Mouse (Mus musculus) layer of hippocampus, adult 9-11 months (tissue): ENCODE results near the gene Agmat.

Experiments
- DNase-seq: peaks from one replicate; pipeline ENCODE4 v3.0.0; 2022

Agmat gene

DNA sequence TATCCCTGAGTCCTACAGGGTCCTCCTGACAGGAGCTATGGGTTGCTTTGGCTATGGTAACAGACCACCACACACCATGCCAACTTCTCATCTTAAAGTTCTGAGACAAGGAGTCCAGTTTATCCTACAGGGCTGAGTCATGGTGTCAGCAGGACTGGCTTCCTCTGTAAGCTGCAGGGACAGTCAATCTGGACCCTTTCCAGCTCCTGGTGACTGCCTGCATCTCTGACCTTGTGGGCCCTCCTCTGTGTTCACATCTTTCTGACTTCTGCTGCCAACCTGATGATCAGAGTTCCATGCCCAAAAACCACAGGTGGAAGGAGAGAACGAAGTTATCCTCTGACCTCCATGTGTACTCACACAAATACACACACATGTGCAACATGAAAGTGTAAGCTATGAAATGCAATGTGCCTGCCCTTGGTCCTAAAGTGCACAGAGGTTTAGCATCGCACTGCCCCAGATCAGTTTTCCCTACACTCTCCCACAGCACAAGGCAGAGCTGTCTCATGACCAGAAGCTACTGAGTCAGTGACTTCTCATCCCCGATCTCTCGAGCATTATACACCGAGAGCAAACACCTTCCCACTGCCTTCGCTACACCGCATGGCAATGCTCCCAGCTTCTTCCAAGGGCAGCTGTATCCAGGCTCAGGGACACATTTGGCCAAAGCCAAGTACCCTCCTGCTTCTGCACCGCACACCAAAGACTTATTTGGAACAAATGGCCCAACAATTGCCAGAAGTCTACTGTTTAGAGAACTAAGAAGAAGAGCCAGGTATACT, 34.9 kb downstream of the Agmat start:
- DNase-seq: no peak

DNA sequence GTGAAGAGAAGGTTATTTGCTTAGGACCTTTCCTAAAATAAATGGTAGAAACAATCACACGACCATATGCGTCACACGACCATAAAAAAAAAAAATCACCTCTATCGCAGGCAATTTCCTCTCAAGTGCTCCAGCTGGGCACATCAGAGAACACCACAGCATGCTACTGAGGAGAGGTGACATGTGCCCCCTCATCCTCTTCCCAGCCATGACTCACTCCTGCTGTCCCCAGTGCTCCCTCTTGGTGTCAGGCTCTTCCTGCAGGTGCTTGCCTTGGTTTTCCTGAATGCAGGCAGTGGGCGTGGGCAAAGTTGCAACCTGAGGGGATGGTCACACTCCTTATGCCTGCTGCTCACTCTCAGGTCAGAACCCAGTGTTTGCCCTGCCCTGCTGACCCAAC, 38.4 kb downstream of the Agmat start:
- DNase-seq: no peak

DNA sequence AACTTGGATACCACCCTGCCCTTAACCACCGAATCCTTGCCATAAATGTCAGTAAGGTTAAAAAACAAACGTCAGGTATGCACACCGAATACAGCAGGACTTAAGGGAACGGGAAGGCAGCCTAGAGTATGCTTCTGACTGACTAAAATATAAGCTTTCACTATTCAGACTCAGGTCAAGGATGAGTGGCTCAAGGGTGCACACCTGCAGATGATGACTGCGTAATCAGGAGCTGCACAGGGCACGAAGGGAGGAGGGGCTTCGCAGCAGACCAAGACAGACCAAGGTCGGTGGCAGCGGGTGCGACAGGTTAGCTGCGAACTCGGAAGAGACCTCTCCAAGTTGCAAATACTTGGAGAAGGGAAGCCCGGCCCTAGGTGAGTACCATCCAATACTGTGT, 39.7 kb downstream of the Agmat start:
- no peak for DNase-seq

DNA sequence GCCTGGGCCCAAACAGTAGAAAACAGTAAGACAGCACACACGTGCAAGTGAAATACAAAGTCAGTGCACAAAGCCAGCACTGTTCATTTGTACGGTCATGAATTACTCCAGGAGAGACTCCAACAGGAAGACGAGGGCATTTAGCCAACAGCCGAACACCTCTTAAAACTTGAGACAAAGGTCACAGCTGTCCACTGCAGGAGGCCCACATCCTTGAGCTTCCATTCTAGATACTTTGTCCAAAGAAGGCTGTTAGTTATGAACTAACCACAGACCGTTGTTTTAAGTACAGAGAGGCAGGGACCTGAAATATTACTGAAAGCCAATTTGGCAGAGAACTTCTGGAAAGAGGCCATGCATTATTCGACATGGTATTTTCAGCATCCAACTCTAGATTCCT, 40.6 kb downstream of the Agmat start:
- DNase-seq: no peak

DNA sequence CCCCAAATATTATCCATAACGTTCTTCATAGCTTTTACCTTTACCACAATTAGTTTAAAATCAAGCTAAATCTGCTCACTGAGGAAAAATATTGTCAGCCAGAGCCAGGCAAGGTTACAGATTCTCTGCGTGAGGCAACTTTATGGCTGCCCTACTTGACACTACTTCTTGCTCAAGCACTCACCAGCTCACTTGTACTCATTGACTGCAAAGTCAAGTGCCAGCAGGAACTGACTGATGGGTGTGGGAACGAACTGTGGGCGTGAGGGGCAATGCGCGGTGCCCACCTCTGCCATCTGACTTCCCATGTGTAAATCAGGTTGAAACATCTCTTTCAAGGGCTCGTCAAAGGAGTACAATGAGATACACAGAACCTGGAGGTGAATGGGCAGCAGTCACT, 41.0 kb downstream of the Agmat start:
- no peak for DNase-seq

DNA sequence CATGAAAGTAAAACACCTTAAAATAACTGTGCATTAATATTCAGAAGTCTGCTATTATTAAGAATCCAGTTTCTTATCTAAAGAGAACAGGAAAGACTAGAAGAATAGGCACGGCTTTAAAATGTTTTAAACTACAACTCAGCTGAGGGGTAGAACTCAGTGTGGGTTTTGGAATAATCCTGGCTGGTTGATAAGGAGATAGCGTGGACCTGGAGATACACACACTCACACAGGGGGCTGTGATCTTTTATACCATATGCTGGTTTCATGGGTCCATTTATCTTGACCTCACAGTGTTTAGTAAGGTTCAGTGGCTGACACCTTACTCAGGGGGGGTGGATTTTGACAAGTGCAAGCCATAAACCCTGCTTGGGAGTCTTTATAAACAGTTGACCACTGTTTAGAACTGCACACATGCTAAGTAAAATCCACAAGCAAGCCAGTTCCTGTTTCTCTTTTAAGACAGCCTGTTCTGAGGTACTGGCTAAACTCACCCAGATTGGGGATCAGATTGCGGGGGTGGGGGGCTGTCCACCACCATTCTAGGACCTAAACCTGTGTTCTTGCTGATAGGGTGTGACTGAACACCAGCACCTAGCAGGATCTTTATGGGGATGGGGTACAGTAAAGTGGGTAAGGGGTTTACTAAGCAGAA, 43.2 kb downstream of the Agmat start:
- no peak for DNase-seq

DNA sequence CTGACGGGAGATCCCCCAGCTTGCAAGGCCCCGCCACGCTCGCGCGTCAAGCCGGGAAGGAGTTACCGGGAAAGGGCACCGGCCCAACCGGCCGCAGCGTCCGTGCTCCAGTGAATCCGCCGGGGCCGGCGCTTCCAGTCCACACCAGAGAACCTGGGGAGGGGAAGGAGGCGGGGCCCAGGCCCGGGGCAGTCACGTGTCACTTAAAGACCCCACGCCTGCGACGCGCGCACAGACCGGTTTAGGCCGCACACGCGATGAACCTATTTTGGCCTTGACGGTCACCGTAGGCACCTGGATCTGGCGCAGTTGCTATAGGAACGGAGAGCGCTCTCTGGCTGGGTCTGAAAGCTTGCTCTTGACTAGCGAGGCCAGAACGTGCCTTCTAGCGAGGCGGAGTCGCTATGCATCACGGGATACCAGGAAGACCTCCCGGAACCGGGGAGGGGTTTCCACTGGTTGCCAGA, 44.1 kb downstream of the Agmat start, which contains the start of gene Dnajc16:
Gene Dnajc16, minus strand, starts transcription at position 408 of the 467 bp plus-strand sequence.
- peak; percentile 99 for DNase-seq

DNA sequence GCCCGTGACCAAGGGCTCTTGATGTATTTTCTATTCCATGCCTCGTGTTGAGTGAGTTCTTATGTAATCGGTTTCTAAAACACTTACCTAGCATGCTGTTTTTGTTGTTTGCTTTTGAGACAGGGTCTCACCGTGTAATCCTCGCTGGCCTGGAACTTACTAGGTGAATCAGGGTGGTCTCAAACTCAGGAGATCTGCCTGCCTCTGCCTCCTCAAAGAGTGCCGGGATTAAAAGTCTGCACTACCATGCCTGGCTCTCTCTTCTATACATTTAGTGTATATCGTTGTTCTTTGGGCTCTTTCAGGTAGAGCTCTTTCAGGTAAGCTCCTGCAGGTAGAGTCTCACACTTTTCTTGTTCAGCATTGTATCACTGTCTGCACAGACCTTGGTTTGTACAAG, 45.0 kb downstream of the Agmat start:
- DNase-seq: no peak

DNA sequence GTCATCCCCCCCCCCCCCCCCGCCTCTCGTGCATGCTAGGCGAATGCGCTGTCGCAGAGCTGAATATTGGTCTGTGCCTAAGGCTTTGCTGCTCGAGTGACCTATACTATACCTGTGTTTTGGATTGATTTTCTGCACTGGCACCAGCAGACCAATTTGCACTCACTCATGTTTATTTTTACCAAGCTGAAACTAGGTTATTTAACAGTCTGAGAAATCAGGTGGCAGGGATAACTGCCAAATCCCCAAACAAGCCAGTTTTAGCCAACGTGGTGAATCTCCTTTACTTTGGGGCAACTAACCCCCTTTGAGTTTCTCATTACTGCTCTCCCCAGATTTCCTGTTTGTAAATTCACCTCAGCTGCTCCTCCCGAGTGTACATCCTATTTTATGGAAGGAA, 45.5 kb downstream of the Agmat start:
- no peak for DNase-seq

DNA sequence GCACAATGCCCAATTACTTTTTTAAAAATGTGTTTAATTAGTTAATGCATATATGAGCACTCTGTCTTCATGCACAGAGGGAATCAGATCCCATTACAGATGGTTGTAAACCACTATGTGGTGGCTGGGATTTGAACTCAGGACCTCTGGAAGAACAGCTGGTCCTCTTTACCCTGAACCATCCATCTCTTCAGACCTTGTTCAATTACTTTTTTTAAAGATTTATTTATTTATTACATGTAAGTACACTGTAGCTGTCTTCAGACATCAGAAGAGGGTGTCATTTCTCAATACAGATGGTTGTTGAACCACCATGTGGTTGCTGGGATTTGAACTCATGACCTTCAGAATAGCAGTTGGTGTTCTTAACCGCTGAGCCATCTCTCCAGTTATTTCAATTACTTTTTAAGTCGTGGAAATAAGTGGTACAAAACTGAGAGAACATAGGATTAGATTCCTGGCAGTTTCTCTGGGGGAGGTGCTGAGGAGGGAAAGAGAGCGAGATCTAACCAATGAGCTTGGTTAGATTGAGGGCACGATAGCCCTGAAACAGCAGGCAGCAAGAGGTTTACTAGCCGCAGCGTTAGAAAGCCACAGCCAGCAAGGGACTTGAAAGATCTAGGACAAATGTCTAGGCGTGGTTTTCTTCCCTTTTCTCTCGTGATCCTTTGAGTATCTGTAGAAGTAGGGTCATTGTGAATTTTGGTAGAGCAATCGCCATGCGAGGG, 46.2 kb downstream of the Agmat start:
- DNase-seq: no peak

DNA sequence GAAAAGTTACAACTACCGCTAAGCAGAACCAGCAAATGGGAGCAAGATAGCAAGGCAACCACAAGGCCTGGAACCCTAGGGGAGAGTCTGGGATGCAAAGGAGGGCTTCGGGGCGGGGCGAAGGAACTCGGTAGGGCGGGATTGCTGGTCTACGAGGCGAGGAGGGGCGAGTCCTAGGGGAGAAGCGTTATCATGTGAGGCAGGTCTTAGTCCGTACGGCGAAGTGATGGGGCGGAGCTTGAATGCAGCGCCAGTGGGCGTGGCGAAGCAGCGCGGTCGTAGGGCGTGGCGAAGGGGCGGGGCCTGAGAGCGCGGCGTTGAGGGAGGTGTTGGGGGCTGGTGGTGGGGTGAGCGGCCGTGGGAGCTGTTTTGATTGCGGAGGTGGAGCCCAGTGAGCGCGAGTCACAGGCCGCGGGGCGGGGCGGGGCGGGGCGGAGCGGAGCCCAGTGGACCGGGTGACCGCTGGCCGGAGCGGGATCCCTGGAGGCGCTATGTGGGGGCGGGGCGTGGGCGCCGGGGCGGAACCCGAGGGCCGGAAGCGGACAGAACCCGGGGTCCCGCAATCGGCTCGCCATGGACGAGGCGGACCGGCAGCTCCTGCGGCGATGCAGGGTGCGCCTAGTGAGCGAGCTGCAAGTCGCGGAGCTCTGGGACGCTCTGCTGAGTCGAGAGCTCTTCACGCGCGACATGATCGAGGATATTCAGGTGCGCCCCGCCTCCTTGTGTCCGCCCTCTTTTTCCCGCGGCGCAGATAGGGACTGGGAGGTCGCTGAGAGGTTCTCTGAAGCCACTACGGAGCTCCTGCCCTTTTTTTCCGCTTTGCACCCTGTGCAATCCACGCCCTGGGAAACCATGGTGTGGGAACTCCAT, 47.0 kb downstream of the Agmat start, which contains the start of gene Casp9:
Gene Casp9, plus strand, starts transcription at position 331 of the 870 bp plus-strand sequence.
- DNase-seq: peak; percentile 97

DNA sequence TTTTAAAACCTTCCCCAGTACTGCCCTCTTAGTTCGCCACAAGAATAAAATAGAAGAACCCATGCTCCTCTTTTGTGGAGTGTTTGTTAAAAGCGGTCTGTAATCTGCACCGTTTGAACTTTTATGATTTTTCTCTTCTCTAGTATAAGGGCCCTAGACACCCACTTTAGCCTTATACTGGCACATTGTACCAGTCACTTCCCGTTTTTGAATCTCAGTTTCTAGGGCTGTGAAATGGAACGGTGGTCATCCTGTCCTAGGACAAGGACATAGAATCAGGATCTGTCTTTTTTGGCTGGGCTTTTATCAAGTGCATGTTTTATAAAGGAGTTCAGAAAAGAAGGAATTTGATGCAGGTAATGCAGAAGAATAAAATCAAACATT, 47.7 kb downstream of the Agmat start:
- no peak for DNase-seq

DNA sequence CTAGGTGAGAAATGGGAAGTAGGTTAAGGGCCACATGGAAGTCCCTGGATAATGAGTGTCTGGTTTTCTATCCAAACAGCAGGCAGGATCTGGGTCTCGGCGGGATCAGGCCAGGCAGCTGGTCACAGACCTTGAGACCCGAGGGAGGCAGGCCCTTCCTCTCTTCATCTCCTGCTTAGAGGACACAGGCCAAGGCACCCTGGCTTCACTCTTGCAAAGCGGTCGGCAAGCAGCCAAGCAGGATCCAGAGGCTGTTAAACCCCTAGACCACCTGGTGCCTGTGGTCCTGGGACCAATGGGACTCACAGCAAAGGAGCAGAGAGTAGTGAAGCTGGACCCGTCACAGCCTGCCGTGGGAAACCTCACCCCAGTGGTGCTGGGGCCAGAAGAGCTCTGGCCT, 49.9 kb downstream of the Agmat start:
- DNase-seq: no peak

DNA sequence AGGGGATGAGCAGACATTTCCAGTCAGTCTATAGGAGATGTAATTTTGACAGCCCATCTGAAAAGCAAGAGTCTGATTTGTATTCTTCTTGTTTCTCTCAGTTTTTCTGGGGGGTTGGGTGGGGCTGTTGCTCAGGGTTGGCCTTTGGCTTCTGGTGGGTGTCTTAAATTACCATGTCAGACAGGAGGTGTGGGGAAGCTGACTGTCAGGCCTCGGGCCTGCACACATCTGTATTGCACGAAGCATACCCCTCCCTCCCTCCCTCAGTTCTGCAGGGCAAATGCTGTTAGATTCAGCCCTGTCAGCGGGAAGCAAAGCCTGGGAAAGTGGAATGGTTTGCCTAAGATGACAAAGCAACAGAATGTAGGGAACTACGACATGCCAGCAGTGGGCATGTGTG, 50.5 kb downstream of the Agmat start:
- DNase-seq: no peak

DNA sequence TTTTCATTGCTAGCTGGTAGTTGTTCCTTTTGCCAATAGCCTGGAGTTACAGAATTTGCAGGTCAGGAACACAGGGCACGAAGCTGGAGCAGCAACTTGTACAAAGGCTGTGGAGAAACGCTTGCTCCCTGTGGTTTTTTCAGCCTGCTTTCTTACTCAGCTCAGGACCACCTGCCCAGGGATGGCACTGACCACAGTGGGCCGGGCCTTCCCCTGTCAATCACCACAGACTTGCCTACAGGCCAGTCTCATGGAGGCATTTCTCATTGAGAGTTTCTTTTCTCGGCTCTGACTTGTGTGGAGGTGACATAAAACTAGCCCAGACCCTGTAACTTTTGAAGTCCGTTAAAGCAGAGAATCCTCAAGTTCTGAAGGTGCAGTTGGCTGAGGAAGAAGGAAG, 51.1 kb downstream of the Agmat start:
- no peak for DNase-seq

DNA sequence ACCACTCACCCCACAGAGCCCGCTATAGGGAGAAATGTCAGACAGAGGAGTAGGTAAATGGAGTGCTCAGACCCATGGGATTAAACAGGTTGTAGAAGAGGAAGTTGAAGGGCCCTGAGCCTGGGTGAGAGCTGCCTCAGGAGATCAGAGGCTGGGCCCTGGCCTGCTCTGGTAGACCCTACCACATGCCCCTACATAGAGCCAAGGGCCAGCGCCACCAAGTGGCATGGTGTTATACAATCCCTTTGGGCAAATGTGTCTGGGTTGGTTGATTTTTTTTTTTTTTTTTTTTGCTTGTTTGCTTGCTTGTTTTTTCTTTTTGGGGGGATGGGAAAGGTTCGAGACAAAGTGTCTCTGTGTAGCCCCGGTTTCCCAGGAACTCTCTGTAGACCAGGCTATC, 57.6 kb downstream of the Agmat start:
- DNase-seq: no peak

DNA sequence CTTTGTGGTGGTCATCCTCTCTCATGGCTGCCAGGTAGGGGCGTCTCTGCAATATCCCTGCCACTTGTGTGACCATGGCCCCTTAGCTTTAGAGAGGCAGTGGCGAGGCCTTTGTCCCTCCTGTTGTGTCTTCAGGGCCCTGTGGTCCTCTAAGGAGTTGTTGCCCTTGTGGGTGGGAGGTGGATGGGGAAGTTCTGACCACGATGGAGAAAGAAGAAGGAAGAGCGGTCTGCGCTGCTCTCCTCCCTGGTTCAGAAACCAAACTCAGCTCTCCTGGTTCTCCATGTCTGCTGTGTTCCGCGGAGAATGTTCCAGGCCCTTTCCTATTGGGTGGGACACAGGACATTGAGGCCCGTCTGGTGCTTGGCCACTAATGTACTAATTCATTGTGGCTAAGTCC, 59.4 kb downstream of the Agmat start:
- DNase-seq: no peak
